Mouse (Mus musculus) small intestine, adult 2 months (tissue): Measurements from ENCODE around the gene Dyrk2.

ENCODE experiments used
- CTCF ChIP-seq: fragments of 200-500 bp; IDR thresholded peaks from 2 replicates; pipeline ENCODE4 v1.5.1; 2012; ENCODE audit warnings: low read depth, mild to moderate bottlenecking, control low read depth, inconsistent platforms, low read length, moderate library complexity, mixed read lengths; ENCODE audit not compliant: insufficient replicate concordance, insufficient read length; ENCODE audit errors: extremely low read depth
- POLR2A ChIP-seq: fragments of 200-500 bp; IDR thresholded peaks from 2 replicates; pipeline ENCODE4 v1.6.1; 2012; ENCODE audit warnings: low read depth, mild to moderate bottlenecking, control low read depth, inconsistent platforms, low read length, moderate library complexity

DNA sequence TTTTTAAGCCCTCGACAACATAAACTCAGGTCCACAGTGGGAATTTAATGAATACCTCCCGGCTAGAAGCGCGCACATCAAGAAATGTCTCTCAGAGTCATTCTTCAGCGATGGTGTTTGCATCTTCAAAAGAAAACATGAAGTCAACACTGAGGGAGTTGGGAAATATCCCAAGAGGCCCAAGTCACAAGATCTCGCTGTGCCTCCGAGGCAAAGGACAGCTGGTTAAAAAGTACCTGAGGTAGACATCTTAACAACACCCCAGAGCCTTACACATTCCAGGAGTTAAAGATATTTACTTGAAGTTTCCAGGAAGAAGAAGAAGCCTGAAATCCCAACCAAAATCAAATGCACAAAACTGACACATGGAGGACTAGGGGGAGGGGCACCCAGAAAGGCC lies 5.0 kb downstream of the Dyrk2 start:
- TF ChIP-seq CTCF (no peak), POLR2A (no peak)
